Mouse (Mus musculus): ENCODE data around the gene Nras.
A peak's percentile ranks its signal among the peaks of the same experiment; 100 is the strongest.

The Nras gene

GRCm38 (mm10) chr3:103058207-103059157 lies at the start of gene Nras:
Gene Nras, plus strand, starts transcription at chr3:103058285.
- DNase-seq, result peak; percentile 98

- peak; percentile 63 to 69 for DNase-seq
These were observed 40.7 kb upstream of the Nras start for GRCm38 (mm10) chr3:103017350-103017749.

GRCm38 (mm10) chr3:103019462-103019861 lies 38.6 kb upstream of the Nras start:
- DNase-seq, result no peak

- DNase-seq, result peak; percentile 96 to 97
These were observed 37.7 kb upstream of the Nras start, which contains the start of gene Csde1 for GRCm38 (mm10) chr3:103020249-103020942. Gene Csde1, plus strand, starts transcription at chr3:103020426.

GRCm38 (mm10) chr3:103020943-103021638 lies 37.0 kb upstream of the Nras start:
- DNase-seq, result peak; percentile 88 to 89

GRCm38 (mm10) chr3:103026174-103026573 lies 31.9 kb upstream of the Nras start:
- DNase-seq, result peak; percentile 56 to 62

- no peak for DNase-seq
These were observed 17.8 kb upstream of the Nras start for GRCm38 (mm10) chr3:103040285-103040684.

- no peak for DNase-seq
These were observed 17.2 kb upstream of the Nras start for GRCm38 (mm10) chr3:103040861-103041379.

- DNase-seq, result no peak
These were observed 2.0 kb upstream of the Nras start for GRCm38 (mm10) chr3:103056016-103056595.

GRCm38 (mm10) chr3:103057752-103058151 lies 333 bp upstream of the Nras start:
- no peak for DNase-seq

GRCm38 (mm10) chr3:103066927-103067326 lies 8.8 kb downstream of the Nras start:
- no peak for DNase-seq

- no peak for DNase-seq
These were observed 10.9 kb downstream of the Nras start for GRCm38 (mm10) chr3:103068971-103069370.

GRCm38 (mm10) chr3:103073771-103074170 lies 15.7 kb downstream of the Nras start, which contains the start of gene Ampd1:
Gene Ampd1, plus strand, starts transcription at chr3:103074014.
- DNase-seq, result no peak

GRCm38 (mm10) chr3:103075871-103076270 lies 17.8 kb downstream of the Nras start:
- no peak for DNase-seq

GRCm38 (mm10) chr3:103076476-103076875 lies 18.4 kb downstream of the Nras start:
- DNase-seq, result no peak

- DNase-seq, result no peak
These were observed 21.2 kb downstream of the Nras start for GRCm38 (mm10) chr3:103079301-103079700.

GRCm38 (mm10) chr3:103081051-103081450 lies 23.0 kb downstream of the Nras start:
- DNase-seq, result no peak

- no peak for DNase-seq
These were observed 23.9 kb downstream of the Nras start for GRCm38 (mm10) chr3:103081861-103082453.

GRCm38 (mm10) chr3:103082761-103083160 lies 24.7 kb downstream of the Nras start:
- DNase-seq, result no peak

- DNase-seq, result no peak
These were observed 27.9 kb downstream of the Nras start for GRCm38 (mm10) chr3:103085986-103086385.

- no peak for DNase-seq
These were observed 33.7 kb downstream of the Nras start for GRCm38 (mm10) chr3:103091753-103092152.

GRCm38 (mm10) chr3:103098662-103099061 lies 40.6 kb downstream of the Nras start:
- DNase-seq, result peak; percentile 11 to 33
